Mouse (Mus musculus): Measurements from ENCODE around the gene Gata1. TPM values are rescaled to one million over a fixed set of nuclear protein-coding genes. Genes with fewer than 3 reads are reported as not detected.

Gene Gata1
- total and polyA plus RNA-seq, 2 experiments from 2014 or later = not detected

- H3K9me3 ChIP-seq (ENCODE audit: low read length) = no peaks in the 10 kb centered on the region
- no peaks in the 10 kb centered on the region for H3K27me3 ChIP-seq (ENCODE audit: insufficient read depth, low read length)
- no peak overlapping the region for H3K27ac ChIP-seq (ENCODE audit: low read depth, low read length)
- no peak overlapping the region for H3K9ac ChIP-seq
- H3K36me3 ChIP-seq (ENCODE audit: insufficient read depth) = no peaks in the 10 kb centered on the region
- H3K4me2 ChIP-seq (ENCODE audit: low read depth) = no peak overlapping the region
- ATAC-seq = no peak
- no peak overlapping the region for H3K4me3 ChIP-seq (ENCODE audit: low read depth, low read length)
- no peak for DNase-seq
- H3K4me1 ChIP-seq (ENCODE audit: insufficient read depth) = no peaks in the 10 kb centered on the region
- no peak for TF ChIP-seq CTCF (IDR thresholded peaks at IDR 0.05; ENCODE audit: low read depth)
- WGBS = 81% methylated on average over 8 of the region's 8 CpGs
Measured at GRCm38 (mm10) chrX:7945618-7946017, 32.3 kb downstream of the Gata1 start.

GRCm38 (mm10) chrX:7937667-7938066, 40.2 kb downstream of the Gata1 start:
- no peaks in the 10 kb centered on the region for H3K9me3 ChIP-seq (ENCODE audit: low read length)
- no peak for ATAC-seq
- no peaks in the 10 kb centered on the region for H3K4me1 ChIP-seq (ENCODE audit: insufficient read depth)
- no peak overlapping the region for H3K27ac ChIP-seq (ENCODE audit: low read depth, low read length)
- H3K4me3 ChIP-seq (ENCODE audit: low read depth, low read length) = no peak overlapping the region
- H3K9ac ChIP-seq = no peak overlapping the region
- H3K4me2 ChIP-seq (ENCODE audit: low read depth) = no peak overlapping the region
- H3K27me3 ChIP-seq (ENCODE audit: insufficient read depth, low read length) = no peaks in the 10 kb centered on the region
- no peaks in the 10 kb centered on the region for H3K36me3 ChIP-seq (ENCODE audit: insufficient read depth)
- no peak for DNase-seq
- 93% methylated on average over 6 of the region's 6 CpGs for WGBS
- no peak for TF ChIP-seq CTCF (IDR thresholded peaks at IDR 0.05; ENCODE audit: low read depth)

- Histone ChIP-seq H3K27ac (ENCODE audit: low read depth, low read length) (no peak overlapping the region), H3K9ac (no peak overlapping the region), H3K4me1 (ENCODE audit: insufficient read depth) (no peaks in the 10 kb centered on the region), H3K4me3 (ENCODE audit: low read depth, low read length) (no peak overlapping the region), H3K4me2 (ENCODE audit: low read depth) (no peak overlapping the region), H3K27me3 (ENCODE audit: insufficient read depth, low read length) (no peaks in the 10 kb centered on the region), H3K36me3 (ENCODE audit: insufficient read depth) (no peaks in the 10 kb centered on the region), H3K9me3 (ENCODE audit: low read length) (no peaks in the 10 kb centered on the region)
- DNase-seq (no peak), ATAC-seq (no peak)
- WGBS = 58% methylated on average over 11 of the region's 11 CpGs
- no peak for TF ChIP-seq CTCF (IDR thresholded peaks at IDR 0.05; ENCODE audit: low read depth)
Measured at GRCm38 (mm10) chrX:7936874-7937273, 41.0 kb downstream of the Gata1 start.

GRCm38 (mm10) chrX:7928270-7928790, 49.5 kb downstream of the Gata1 start, which contains the start of gene Eras:
Gene Eras, minus strand, starts transcription at chrX:7928607.
- H3K9me3 ChIP-seq (ENCODE audit: low read length) = no peaks in the 10 kb centered on the region
- 25% methylated on average over 19 of the region's 19 CpGs for WGBS
- no peaks in the 10 kb centered on the region; the same call in 1 of the 2 replicates for H3K27me3 ChIP-seq (ENCODE audit: insufficient read depth, low read length)
- no peak for DNase-seq
- no peak within 1 kb of the TSS for H3K4me3 ChIP-seq (ENCODE audit: low read depth, low read length)
- no peak for TF ChIP-seq CTCF (IDR thresholded peaks at IDR 0.05; ENCODE audit: low read depth)
- H3K4me1 ChIP-seq (ENCODE audit: insufficient read depth) = no peaks in the 10 kb centered on the region
- H3K9ac ChIP-seq = no peak within 1 kb of the TSS
- H3K36me3 ChIP-seq (ENCODE audit: insufficient read depth) = peaks cover 13% of the 10 kb centered on the region
- no peak within 1 kb of the TSS for H3K27ac ChIP-seq (ENCODE audit: low read depth, low read length)
- H3K4me2 ChIP-seq (ENCODE audit: low read depth) = no peak within 1 kb of the TSS
- ATAC-seq = no peak

GRCm38 (mm10) chrX:7927116-7927515, 50.8 kb downstream of the Gata1 start:
- H3K27me3 ChIP-seq (ENCODE audit: insufficient read depth, low read length) = no peaks in the 10 kb centered on the region; the same call in 1 of the 2 replicates
- 35% methylated on average over 10 of the region's 10 CpGs for WGBS

GRCm38 (mm10) chrX:7926266-7926665, 51.6 kb downstream of the Gata1 start:
- Histone ChIP-seq H3K4me1 (ENCODE audit: insufficient read depth) (no peaks in the 10 kb centered on the region), H3K9me3 (ENCODE audit: low read length) (no peaks in the 10 kb centered on the region), H3K36me3 (ENCODE audit: insufficient read depth) (peaks cover 9% of the 10 kb centered on the region), H3K9ac (no peak overlapping the region), H3K27me3 (ENCODE audit: insufficient read depth, low read length) (no peaks in the 10 kb centered on the region; the same call in 1 of the 2 replicates), H3K4me2 (ENCODE audit: low read depth) (no peak overlapping the region), H3K4me3 (ENCODE audit: low read depth, low read length) (no peak overlapping the region), H3K27ac (ENCODE audit: low read depth, low read length) (no peak overlapping the region)
- ATAC-seq = no peak
- DNase-seq = no peak
- TF ChIP-seq CTCF (IDR thresholded peaks at IDR 0.05; ENCODE audit: low read depth) = no peak
- WGBS = 76% methylated on average over 6 of the region's 6 CpGs

More at GRCm38 (mm10) chrX:7927116-7927515, 50.8 kb downstream of the Gata1 start:
- DNase-seq = no peak
- ATAC-seq = no peak
- no peaks in the 10 kb centered on the region for H3K9me3 ChIP-seq (ENCODE audit: low read length)
- H3K27ac ChIP-seq (ENCODE audit: low read depth, low read length) = no peak overlapping the region
- TF ChIP-seq CTCF (IDR thresholded peaks at IDR 0.05; ENCODE audit: low read depth) = no peak
- H3K4me2 ChIP-seq (ENCODE audit: low read depth) = no peak overlapping the region
- no peak overlapping the region for H3K9ac ChIP-seq
- peaks cover 13% of the 10 kb centered on the region for H3K36me3 ChIP-seq (ENCODE audit: insufficient read depth)
- no peak overlapping the region for H3K4me3 ChIP-seq (ENCODE audit: low read depth, low read length)
- H3K4me1 ChIP-seq (ENCODE audit: insufficient read depth) = no peaks in the 10 kb centered on the region

GRCm38 (mm10) chrX:7922032-7922431, 55.8 kb downstream of the Gata1 start:
- Histone ChIP-seq H3K9ac (peak overlapping the region; percentile 62), H3K4me1 (ENCODE audit: insufficient read depth) (no peaks in the 10 kb centered on the region), H3K4me3 (ENCODE audit: low read depth, low read length) (peak overlapping the region; percentile 47), H3K4me2 (ENCODE audit: low read depth) (peak overlapping the region; percentile 57), H3K9me3 (ENCODE audit: low read length) (no peaks in the 10 kb centered on the region), H3K36me3 (ENCODE audit: insufficient read depth) (no peaks in the 10 kb centered on the region), H3K27ac (ENCODE audit: low read depth, low read length) (no peak overlapping the region; the same call in 1 of the 2 replicates), H3K27me3 (ENCODE audit: insufficient read depth, low read length) (no peaks in the 10 kb centered on the region)
- TF ChIP-seq CTCF (IDR thresholded peaks at IDR 0.05; ENCODE audit: low read depth) = no peak
- ATAC-seq = no peak
- 35% methylated on average over 48 of the region's 48 CpGs for WGBS
- peak; percentile 9 for DNase-seq
